Mouse (Mus musculus): ENCODE measurements at regions not wholly inside any gene's neighbourhood (a gene's known extent, or its start where the extent isn't known, plus 50 kb on each side); places are given as distances from the start of the nearest gene placed in this dataset.

GRCm38 (mm10) chr12:106773536-106773935, 714.9 kb upstream of the 3110018I06Rik start:
- TF ChIP-seq GATA1 (IDR thresholded peaks at IDR 0.05; ENCODE audit: borderline replicate concordance, low read length) (no peak), FLI1 (IDR thresholded peaks at IDR 0.05; ENCODE audit: low read length) (no peak)
